Comparison of ENCODE assay signal across 36 mouse cellular contexts in the genomic region with DNA sequence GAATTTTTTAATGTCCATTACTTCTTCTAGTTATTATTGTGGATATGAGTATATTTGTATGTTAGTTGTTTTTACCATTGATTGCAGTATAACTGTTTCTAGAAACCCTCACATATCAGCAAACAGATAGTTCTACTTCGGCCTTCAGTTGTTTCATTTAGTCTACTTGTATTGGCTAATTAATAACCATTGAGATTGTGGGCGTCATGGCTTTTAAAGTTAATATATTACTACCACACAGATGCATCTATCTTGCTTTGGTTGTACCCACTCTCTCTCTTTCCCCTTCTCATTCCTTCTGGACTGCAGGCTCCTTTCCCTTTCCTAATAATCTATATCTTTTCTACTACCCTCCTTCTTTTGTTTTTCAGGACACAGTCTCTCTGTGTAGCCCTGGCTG. TPM values are rescaled to one million over a fixed set of nuclear protein-coding genes. Genes with fewer than 3 reads are reported as not detected.
DNase-seq lines count a peak whose midpoint lies in the region; ATAC-seq and TF ChIP-seq lines count a peak whose summit lies in the region.
"Had no signal": no experiment of that assay in that cellular context is flagged by ENCODE, and none has a peak within 500 bp of the region (broad histone marks: within the 10 kb centered on the region; RNA-seq: fewer than 3 reads in every experiment).

No protein-coding gene starts in this region.

- no peak for TF ChIP-seq EP300 in liver, postnatal 0 days (IDR thresholded peaks at IDR 0.05; ENCODE audit: low read depth)

- H3K36me3 ChIP-seq in liver, adult 2 months (ENCODE audit: control insufficient read depth, insufficient read depth, low read length), result peaks cover 12% of the 10 kb centered on the region
- H3K36me3 ChIP-seq in liver, embryonic 11.5 days (ENCODE audit: control insufficient read depth, insufficient read depth, low read length), result peaks cover 29% of the 10 kb centered on the region
- H3K36me3 ChIP-seq in intestine, embryonic 16.5 days (ENCODE audit: control insufficient read depth, insufficient read depth, low read length), result peaks cover 20% of the 10 kb centered on the region; the same call in 1 of the 2 replicates
- H3K36me3 ChIP-seq in liver, postnatal 0 days (replicated peaks; ENCODE audit: insufficient read depth, low read length), result peaks cover 76% of the 10 kb centered on the region

- no peak for ATAC-seq in liver, embryonic 11.5 days (replicated peaks; ENCODE audit: low FRiP score)
- ATAC-seq in intestine, embryonic 16.5 days, result peak; percentile 24; the same call in 1 of the 2 replicates
- peak; percentile 47 for ATAC-seq in liver, postnatal 0 days
- ATAC-seq: CD4-positive, CD25-positive, alpha-beta regulatory T cell, adult 4 months; forebrain, embryonic 15.5 days had no signal

- peaks cover 39% of the 10 kb centered on the region for H3K4me1 ChIP-seq in liver, adult 2 months (ENCODE audit: control insufficient read depth, insufficient read depth, low read length)
- no peaks in the 10 kb centered on the region for H3K4me1 ChIP-seq in liver, embryonic 11.5 days (replicated peaks; ENCODE audit: control insufficient read depth, insufficient read depth, low read length)
- peaks cover 24% of the 10 kb centered on the region for H3K4me1 ChIP-seq in intestine, embryonic 16.5 days (ENCODE audit: control insufficient read depth, insufficient read depth, low read length)
- peaks cover 22% of the 10 kb centered on the region for H3K4me1 ChIP-seq in liver, postnatal 0 days (ENCODE audit: insufficient read depth)
- H3K4me1 ChIP-seq: embryonic facial prominence, embryonic 10.5 days; embryonic facial prominence, embryonic 13.5 days; forebrain, embryonic 12.5 days; forebrain, embryonic 15.5 days; heart, embryonic 10.5 days had no signal

- TF ChIP-seq CTCF in liver, adult 2 months (IDR thresholded peaks at IDR 0.05; ENCODE audit: low read depth, low read length), result no peak
- no peak for TF ChIP-seq CTCF in liver, postnatal 0 days (IDR thresholded peaks at IDR 0.05; ENCODE audit: low read depth)

- peaks cover 33% of the 10 kb centered on the region for H3K79me2 ChIP-seq in liver, adult 2 months (ENCODE audit: control insufficient read depth, insufficient read depth, low read length)

- H3K4me3 ChIP-seq in liver, adult 2 months (ENCODE audit: insufficient read depth, low read depth, low read length), result no peak overlapping the region
- H3K4me3 ChIP-seq in liver, embryonic 11.5 days (ENCODE audit: low read depth, low read length), result no peak overlapping the region
- no peak overlapping the region for H3K4me3 ChIP-seq in intestine, embryonic 16.5 days (ENCODE audit: low read length)
- H3K4me3 ChIP-seq in liver, postnatal 0 days (ENCODE audit: low read depth, low read length), result no peak overlapping the region
- H3K4me3 ChIP-seq: embryonic facial prominence, embryonic 10.5 days; embryonic facial prominence, embryonic 13.5 days; erythroblast, embryonic 14.5 days; forebrain, embryonic 12.5 days; forebrain, embryonic 15.5 days; heart, adult 2 months; heart, embryonic 10.5 days; heart, embryonic 13.5 days had no signal

- H3K4me2 ChIP-seq in liver, embryonic 11.5 days, result no peak overlapping the region
- H3K4me2 ChIP-seq in intestine, embryonic 16.5 days (ENCODE audit: low read depth, low read length), result no peak overlapping the region
- H3K4me2 ChIP-seq in liver, postnatal 0 days (ENCODE audit: low read depth, low read length), result peak overlapping the region; percentile 41; the same call in 1 of the 2 replicates
- H3K4me2 ChIP-seq: embryonic facial prominence, embryonic 13.5 days; forebrain, embryonic 12.5 days; forebrain, embryonic 15.5 days; heart, embryonic 13.5 days; hindbrain, embryonic 14.5 days had no signal

- TF ChIP-seq POLR2A in liver, adult 2 months (IDR thresholded peaks at IDR 0.05; ENCODE audit: extremely low read depth, insufficient read depth, low read length), result no peak

- H3K27ac ChIP-seq in liver, adult 2 months (replicated peaks; ENCODE audit: insufficient read depth, low read depth, low read length), result peak overlapping the region; percentile 77
- H3K27ac ChIP-seq in liver, embryonic 11.5 days (ENCODE audit: low read depth, low read length), result no peak overlapping the region
- H3K27ac ChIP-seq in intestine, embryonic 16.5 days (ENCODE audit: low read length), result no peak overlapping the region
- peak overlapping the region; percentile 52; the same call in 1 of the 2 replicates for H3K27ac ChIP-seq in liver, postnatal 0 days (ENCODE audit: low read depth)
- H3K27ac ChIP-seq: embryonic facial prominence, embryonic 10.5 days; embryonic facial prominence, embryonic 13.5 days; forebrain, embryonic 12.5 days; forebrain, embryonic 15.5 days; heart, adult 2 months; heart, embryonic 10.5 days; heart, embryonic 13.5 days; hindbrain, embryonic 14.5 days had no signal

- WGBS in liver, adult 2 months, result 28% methylated on average over 2 of the region's 2 CpGs
- WGBS in liver, embryonic 11.5 days, result 83% methylated on average over 2 of the region's 2 CpGs
- WGBS in intestine, embryonic 16.5 days, result 58% methylated on average over 2 of the region's 2 CpGs
- 63% methylated on average over 2 of the region's 2 CpGs for WGBS in liver, postnatal 0 days (ENCODE audit: insufficient replicate concordance)

- no peak overlapping the region for H3K9ac ChIP-seq in liver, adult 2 months (ENCODE audit: low read depth, low read length)
- no peak overlapping the region for H3K9ac ChIP-seq in liver, embryonic 11.5 days (ENCODE audit: low read depth, low read length)
- H3K9ac ChIP-seq in intestine, embryonic 16.5 days (ENCODE audit: low read depth, low read length), result no peak overlapping the region
- no peak overlapping the region for H3K9ac ChIP-seq in liver, postnatal 0 days (replicated peaks)
- H3K9ac ChIP-seq: embryonic facial prominence, embryonic 13.5 days; forebrain, embryonic 12.5 days; forebrain, embryonic 15.5 days; heart, embryonic 13.5 days; hindbrain, embryonic 14.5 days had no signal

- DNase-seq in kidney, adult 9 months, result peak; percentile 78
- no peak for DNase-seq in kidney, postnatal 10 days
- peak; percentile 85 for DNase-seq in liver, adult 2 months (ENCODE audit: extremely low read depth, low read depth, low spot score)
- no peak for DNase-seq in liver, embryonic 11.5 days (ENCODE audit: low spot score)
- no peak for DNase-seq in liver, postnatal 0 days
- DNase-seq in embryo, embryonic 10 days (ENCODE audit: low spot score), result no peak
- DNase-seq: adrenal gland, adult 2 months; adrenal gland, postnatal 14 days; cerebellum, adult 11 months; cerebellum, adult 2 months; cerebellum, adult 9-11 months; cerebellum, postnatal 25 days; embryo, embryonic 11 days; gastrocnemius, postnatal 10 days; gastrocnemius, postnatal 36 days; heart, adult 2 months; heart, postnatal 14 days; heart, postnatal 4 days had no signal

- no peaks in the 10 kb centered on the region for H3K9me3 ChIP-seq in liver, embryonic 11.5 days (ENCODE audit: control insufficient read depth, low read length)
- H3K9me3 ChIP-seq in intestine, embryonic 16.5 days (ENCODE audit: control insufficient read depth, low read length), result no peaks in the 10 kb centered on the region
- H3K9me3 ChIP-seq in liver, postnatal 0 days (ENCODE audit: low read length), result no peaks in the 10 kb centered on the region
- H3K9me3 ChIP-seq: embryonic facial prominence, embryonic 10.5 days; embryonic facial prominence, embryonic 13.5 days; forebrain, embryonic 12.5 days; forebrain, embryonic 15.5 days; heart, embryonic 10.5 days; heart, embryonic 13.5 days had no signal

- no peaks in the 10 kb centered on the region for H3K27me3 ChIP-seq in liver, adult 2 months (ENCODE audit: control insufficient read depth, insufficient read depth, low read length)
- no peaks in the 10 kb centered on the region for H3K27me3 ChIP-seq in liver, embryonic 11.5 days (replicated peaks; ENCODE audit: control insufficient read depth, insufficient read depth, low read length)
- H3K27me3 ChIP-seq in intestine, embryonic 16.5 days (replicated peaks; ENCODE audit: control insufficient read depth, insufficient read depth, low read length), result no peaks in the 10 kb centered on the region
- no peaks in the 10 kb centered on the region for H3K27me3 ChIP-seq in liver, postnatal 0 days (ENCODE audit: insufficient read depth, low read length)
- H3K27me3 ChIP-seq: embryonic facial prominence, embryonic 13.5 days; forebrain, embryonic 12.5 days; forebrain, embryonic 15.5 days; heart, embryonic 13.5 days had no signal

RNA-seq across cellular contexts. Expression of a gene that starts 15.3 kb away (rescaled TPM):
- 44.7 and 60.8 TPM in 2 replicates for total RNA-seq in liver, adult 2 months (2014; rRNA removed)
- 134 and 145 TPM in 2 replicates for polyA plus RNA-seq in liver, adult 2 months (2012; rRNA removed)
- 41.7 and 43.3 TPM in 2 replicates for polyA plus RNA-seq in liver, embryonic 11.5 days (2014; fragmentation: Nextera tagmentation; extraction: Ambion mirVana)
- 62.4 and 65.8 TPM in 2 replicates for polyA plus RNA-seq in intestine, embryonic 16.5 days (2015; fragmentation: Nextera tagmentation; extraction: Ambion mirVana)
- 56.3 and 58.2 TPM in 2 replicates for polyA plus RNA-seq in liver, postnatal 0 days (2015; fragmentation: Nextera tagmentation; extraction: Ambion mirVana)

RNA-seq across cellular contexts. Expression of a gene that starts 18.8 kb away (rescaled TPM):
- 0.09 and 0.27 TPM in 2 replicates for total RNA-seq in liver, adult 2 months (2014; rRNA removed)
- polyA plus RNA-seq in liver, adult 2 months (2012; rRNA removed), result 0.47 and 0.55 TPM in 2 replicates
- polyA plus RNA-seq in liver, embryonic 11.5 days (2014; fragmentation: Nextera tagmentation; extraction: Ambion mirVana), result 0.13 TPM in 1 of 2 replicates, not detected in the other
- polyA plus RNA-seq in intestine, embryonic 16.5 days (2015; fragmentation: Nextera tagmentation; extraction: Ambion mirVana), result 0.13 TPM in 1 of 2 replicates, not detected in the other
- polyA plus RNA-seq in liver, postnatal 0 days (2015; fragmentation: Nextera tagmentation; extraction: Ambion mirVana), result 0.05 and 0.07 TPM in 2 replicates
- total RNA-seq: adrenal gland, postnatal 14 days; common myeloid progenitor, adult 5-6 weeks; gastrocnemius, postnatal 36 days; granulocyte monocyte progenitor cell, adult 5-6 weeks; MEL had no signal
- polyA plus RNA-seq: adrenal gland, adult 2 months; C2C12; embryonic facial prominence, embryonic 10.5 days; embryonic facial prominence, embryonic 13.5 days; erythroblast, embryonic 14.5 days; forebrain, embryonic 15.5 days; heart, embryonic 10.5 days; hindbrain, embryonic 11.5 days; hindbrain, embryonic 14.5 days had no signal

RNA-seq across cellular contexts. Expression of a gene that starts 25.8 kb away (rescaled TPM):
- not detected in 2 replicates for total RNA-seq in liver, adult 2 months (2014; rRNA removed)
- polyA plus RNA-seq in liver, adult 2 months (2012; rRNA removed), result 0.09 and 0.26 TPM in 2 replicates
- polyA plus RNA-seq in liver, embryonic 11.5 days (2014; fragmentation: Nextera tagmentation; extraction: Ambion mirVana), result not detected in 2 replicates
- polyA plus RNA-seq in intestine, embryonic 16.5 days (2015; fragmentation: Nextera tagmentation; extraction: Ambion mirVana), result not detected in 2 replicates
- polyA plus RNA-seq in liver, postnatal 0 days (2015; fragmentation: Nextera tagmentation; extraction: Ambion mirVana), result not detected in 2 replicates
- total RNA-seq: adrenal gland, adult 2 months; adrenal gland, postnatal 14 days; common myeloid progenitor, adult 5-6 weeks; gastrocnemius, adult 18-20 months; gastrocnemius, postnatal 10 days; gastrocnemius, postnatal 36 days; granulocyte monocyte progenitor cell, adult 5-6 weeks; heart, adult 2 months; heart, postnatal 14 days; MEL had no signal
- polyA plus RNA-seq: C2C12; CD4-positive, CD25-positive, alpha-beta regulatory T cell, adult 4 months; embryonic facial prominence, embryonic 13.5 days; erythroblast, embryonic 14.5 days; forebrain, embryonic 12.5 days; forebrain, embryonic 15.5 days; heart, embryonic 10.5 days; heart, embryonic 13.5 days; heart, embryonic 16.5 days; hindbrain, embryonic 11.5 days; hindbrain, embryonic 14.5 days had no signal

RNA-seq across cellular contexts. Expression of a gene that starts 45.2 kb away (rescaled TPM):
- total RNA-seq in liver, adult 2 months (2014; rRNA removed), result not detected in 2 replicates
- not detected in 2 replicates for polyA plus RNA-seq in liver, adult 2 months (2012; rRNA removed)
- polyA plus RNA-seq in liver, embryonic 11.5 days (2014; fragmentation: Nextera tagmentation; extraction: Ambion mirVana), result not detected in 2 replicates
- polyA plus RNA-seq in intestine, embryonic 16.5 days (2015; fragmentation: Nextera tagmentation; extraction: Ambion mirVana), result not detected in 2 replicates
- polyA plus RNA-seq in liver, postnatal 0 days (2015; fragmentation: Nextera tagmentation; extraction: Ambion mirVana), result not detected in 2 replicates
- total RNA-seq: adrenal gland, adult 2 months; adrenal gland, postnatal 14 days; adrenal gland, postnatal 4 days; common myeloid progenitor, adult 5-6 weeks; gastrocnemius, adult 18-20 months; gastrocnemius, postnatal 10 days; gastrocnemius, postnatal 36 days; granulocyte monocyte progenitor cell, adult 5-6 weeks; heart, adult 2 months; heart, postnatal 14 days; heart, postnatal 4 days; MEL had no signal
- polyA plus RNA-seq: adrenal gland, adult 2 months; C2C12; CD4-positive, CD25-positive, alpha-beta regulatory T cell, adult 4 months; cerebellum, adult 2 months; embryonic facial prominence, embryonic 10.5 days; embryonic facial prominence, embryonic 13.5 days; erythroblast, embryonic 14.5 days; forebrain, embryonic 12.5 days; forebrain, embryonic 15.5 days; heart, adult 2 months; heart, embryonic 10.5 days; heart, embryonic 13.5 days; heart, embryonic 16.5 days; hindbrain, embryonic 11.5 days; hindbrain, embryonic 14.5 days had no signal

RNA-seq across cellular contexts. Expression of a gene that starts 56.2 kb away (rescaled TPM):
- total RNA-seq in liver, adult 2 months (2014; rRNA removed), result 18.3 and 18.8 TPM in 2 replicates
- 0.71 and 1.4 TPM in 2 replicates for polyA plus RNA-seq in liver, adult 2 months (2012; rRNA removed)
- polyA plus RNA-seq in liver, embryonic 11.5 days (2014; fragmentation: Nextera tagmentation; extraction: Ambion mirVana), result 30.9 and 32.2 TPM in 2 replicates
- polyA plus RNA-seq in intestine, embryonic 16.5 days (2015; fragmentation: Nextera tagmentation; extraction: Ambion mirVana), result 20.7 and 23.1 TPM in 2 replicates
- polyA plus RNA-seq in liver, postnatal 0 days (2015; fragmentation: Nextera tagmentation; extraction: Ambion mirVana), result 8.6 and 8.8 TPM in 2 replicates

Comparison
In these comparisons a context has a peak if more than half of its experiments do, and no peak if none do; other contexts are left out.
1. DNase-seq: peak in kidney, adult 9 months (single experiment) and liver, adult 2 months (single experiment); none in kidney, postnatal 10 days (single experiment), liver, embryonic 11.5 days (single experiment), liver, postnatal 0 days (single experiment) and embryo, embryonic 10 days (single experiment).
2. H3K27ac ChIP-seq: peak in liver, adult 2 months (single experiment) and liver, postnatal 0 days (single experiment); none in liver, embryonic 11.5 days (single experiment) and intestine, embryonic 16.5 days (single experiment).